Mouse (Mus musculus): ENCODE data around the gene Gm20388.
A peak's percentile ranks its signal among the peaks of the same experiment; 100 is the strongest.

Gm20388 gene

GRCm38 (mm10) chr8:123332262-123333090 lies 3421.8 kb downstream of the Gm20388 start, which contains the start of gene Spire2:
Spire2 (plus strand) TSS chr8:123332713.
- DNase-seq (ENCODE audit: low spot score in 2 of 2), result peak; percentile 78 to 89

DNA sequence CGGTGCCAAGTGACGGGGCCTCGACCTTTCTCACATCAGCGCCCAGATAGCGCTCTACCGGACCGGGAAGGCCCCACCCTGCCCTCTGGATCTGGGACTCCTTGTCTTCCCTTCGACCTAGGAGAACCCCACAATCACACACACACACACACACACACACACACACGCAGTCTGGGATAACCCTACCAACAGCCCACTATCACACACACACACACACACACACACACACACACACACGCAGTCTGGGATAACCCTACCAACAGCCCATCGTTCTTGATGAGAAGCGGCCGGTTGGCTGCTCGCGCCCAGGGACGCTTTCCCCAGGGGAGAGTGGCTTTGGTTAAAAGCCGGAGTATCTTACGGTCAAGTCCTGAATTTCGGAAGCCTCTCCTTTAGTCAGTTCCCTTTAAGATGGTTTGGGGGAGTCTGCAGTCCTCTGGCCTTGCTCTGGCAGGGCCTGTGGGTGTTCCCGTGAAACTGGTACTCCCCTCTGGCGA lies 3422.5 kb downstream of the Gm20388 start:
- DNase-seq (ENCODE audit: low spot score in 2 of 2), result no peak

DNA sequence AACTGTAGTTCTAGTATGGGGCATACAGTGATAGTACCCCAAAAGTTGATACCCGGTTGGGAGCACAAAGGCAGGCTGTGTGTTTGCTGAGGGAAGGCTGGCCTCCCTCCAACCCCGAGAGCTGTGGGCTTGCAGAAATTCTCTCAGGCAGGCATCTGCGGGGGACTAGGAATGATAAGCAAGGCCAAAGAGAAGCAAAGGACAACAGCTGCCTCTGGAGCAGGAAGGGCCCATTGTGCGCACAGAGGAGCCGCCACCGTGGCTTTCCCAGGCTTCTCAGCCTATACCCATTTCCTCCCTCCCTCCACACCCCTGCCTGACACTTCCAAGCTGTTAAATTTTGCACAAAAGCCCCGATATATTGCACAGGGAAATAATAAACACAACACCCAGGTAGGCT lies 3423.2 kb downstream of the Gm20388 start:
- DNase-seq (ENCODE audit: low spot score in 2 of 2), result no peak

DNA sequence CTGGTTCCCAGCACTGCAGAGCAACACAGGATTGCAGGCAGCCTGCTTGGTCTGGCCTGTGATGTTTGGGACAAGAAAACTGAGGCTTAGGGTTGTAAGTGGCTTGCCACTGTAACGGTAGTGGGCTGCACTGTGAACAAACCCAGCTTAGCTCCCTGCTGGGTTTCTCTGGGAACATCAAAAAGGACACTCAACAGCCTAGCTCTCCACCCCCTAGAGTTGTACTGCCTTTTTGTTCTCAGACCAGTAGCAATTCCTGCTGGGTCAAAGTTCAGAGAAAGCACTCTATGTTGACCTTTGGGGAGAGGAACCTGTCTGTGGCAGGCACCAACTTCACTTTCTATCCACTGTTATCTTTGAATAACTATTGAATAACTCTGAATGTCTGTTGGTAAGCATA lies 3423.8 kb downstream of the Gm20388 start:
- no peak for DNase-seq (ENCODE audit: low spot score in 2 of 2)

- DNase-seq (ENCODE audit: low spot score in 2 of 2), result no peak
Observed at GRCm38 (mm10) chr8:123337475-123337874, 3426.8 kb downstream of the Gm20388 start.

- no peak for DNase-seq (ENCODE audit: low spot score in 2 of 2)
Observed at GRCm38 (mm10) chr8:123340071-123340470, 3429.4 kb downstream of the Gm20388 start.

DNA sequence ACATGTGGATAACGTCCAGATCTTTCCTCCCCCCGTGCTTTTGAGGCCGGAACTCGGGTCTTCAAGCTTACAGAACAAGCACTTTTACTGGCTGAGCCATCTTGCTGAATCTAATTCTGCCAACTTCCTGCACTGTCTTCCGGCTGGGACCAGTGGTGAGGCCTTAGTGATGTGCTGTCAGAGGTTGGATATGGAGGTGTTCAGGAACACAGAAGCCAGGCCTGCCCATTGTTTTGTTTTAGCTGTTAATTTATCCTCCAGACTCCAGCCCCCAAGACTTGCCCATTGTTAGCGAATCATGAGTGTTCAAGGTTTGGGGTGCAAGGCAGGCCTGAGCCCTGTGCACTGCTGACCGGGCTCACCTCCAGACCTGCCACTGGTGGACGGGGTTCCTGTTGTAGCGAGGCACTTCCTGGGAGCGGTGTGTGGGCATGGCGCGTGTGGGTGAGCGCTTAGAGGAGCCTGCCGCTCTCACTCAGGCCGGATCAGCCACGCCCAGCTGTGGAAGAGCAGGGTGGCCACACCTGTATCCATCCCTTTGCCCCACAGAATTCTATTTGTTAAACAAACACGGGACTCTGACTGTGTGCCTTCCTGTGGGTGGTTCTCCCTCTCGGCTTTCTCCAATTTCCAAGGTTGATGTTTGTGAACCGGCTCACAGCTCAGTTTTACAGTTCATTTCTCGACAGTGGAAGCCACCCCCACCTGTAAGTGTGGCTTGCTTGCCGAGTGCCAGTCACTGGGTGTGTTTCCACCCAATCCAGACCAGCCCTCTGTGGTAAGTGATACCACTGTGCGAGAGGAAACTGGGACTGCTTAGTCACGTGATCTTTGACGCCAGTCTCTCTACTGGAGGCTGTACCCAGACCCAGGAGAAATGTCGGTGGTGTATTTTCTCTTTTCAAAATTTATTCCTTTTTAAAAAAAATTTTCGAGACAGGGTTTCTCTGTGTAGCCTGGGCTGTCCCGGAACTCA lies 3430.7 kb downstream of the Gm20388 start:
- DNase-seq (ENCODE audit: low spot score in 2 of 2), result no peak

DNA sequence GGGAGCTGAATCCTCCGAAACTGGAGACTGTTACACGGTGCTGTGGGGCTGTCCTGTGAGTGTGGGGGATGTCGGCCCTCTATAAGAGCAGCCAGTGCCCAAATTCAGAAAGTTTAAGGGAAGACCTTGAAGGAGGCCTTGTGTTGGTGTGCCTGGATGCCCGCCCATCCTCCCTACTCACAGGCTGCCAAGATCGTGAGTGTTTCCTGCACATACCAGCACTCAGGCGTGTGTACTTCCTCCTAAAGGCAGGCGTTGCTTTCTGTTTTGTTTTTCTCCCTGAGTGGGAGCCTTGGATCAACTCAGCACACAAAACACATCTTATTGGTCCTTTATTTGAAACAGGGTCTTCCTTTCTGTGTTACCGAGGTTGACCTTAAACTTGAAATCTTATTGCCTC lies 3431.6 kb downstream of the Gm20388 start:
- DNase-seq (ENCODE audit: low spot score in 2 of 2), result no peak

DNA sequence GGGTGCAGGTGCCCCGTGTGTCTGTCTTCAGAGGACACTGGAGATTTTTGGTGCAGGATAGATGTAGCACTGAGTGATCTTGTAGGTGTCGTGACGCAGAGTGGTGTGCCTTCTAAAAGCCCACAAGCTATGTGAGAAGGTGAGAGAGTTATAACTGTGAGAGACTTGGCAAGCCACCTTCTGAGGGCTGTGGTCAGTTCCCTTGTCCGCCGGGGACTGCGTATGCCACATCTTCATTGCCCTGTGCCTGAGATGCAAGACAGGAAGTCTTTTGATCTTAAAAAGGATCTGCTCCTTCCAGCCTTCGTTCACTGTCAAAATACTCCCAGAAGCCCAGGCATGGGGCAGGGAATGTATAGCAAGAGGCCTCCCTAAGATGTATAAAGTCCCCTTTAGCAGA lies 3432.3 kb downstream of the Gm20388 start:
- DNase-seq (ENCODE audit: low spot score in 2 of 2), result no peak

GRCm38 (mm10) chr8:123343422-123343821 lies 3432.8 kb downstream of the Gm20388 start:
- DNase-seq (ENCODE audit: low spot score in 2 of 2), result no peak

DNA sequence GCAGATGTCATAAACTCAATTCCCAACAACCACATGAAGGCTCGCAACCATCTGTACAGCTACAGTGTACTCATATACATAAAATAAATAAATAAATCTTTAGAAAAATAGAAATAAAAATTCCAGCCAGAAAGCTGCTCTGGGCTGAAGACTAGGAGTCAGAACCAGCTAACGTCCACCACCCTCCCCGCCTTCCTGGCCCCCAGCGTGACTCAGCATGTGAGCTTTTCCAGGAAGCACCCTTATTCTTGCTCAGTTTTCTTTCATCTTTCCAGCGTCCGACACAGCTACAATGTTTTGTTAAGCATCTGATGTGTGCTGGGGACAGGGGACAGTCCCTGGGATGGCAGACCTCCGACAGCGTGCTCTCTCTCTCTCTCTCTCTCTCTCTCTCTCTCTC lies 3434.5 kb downstream of the Gm20388 start:
- DNase-seq (ENCODE audit: low spot score in 2 of 2), result no peak

DNA sequence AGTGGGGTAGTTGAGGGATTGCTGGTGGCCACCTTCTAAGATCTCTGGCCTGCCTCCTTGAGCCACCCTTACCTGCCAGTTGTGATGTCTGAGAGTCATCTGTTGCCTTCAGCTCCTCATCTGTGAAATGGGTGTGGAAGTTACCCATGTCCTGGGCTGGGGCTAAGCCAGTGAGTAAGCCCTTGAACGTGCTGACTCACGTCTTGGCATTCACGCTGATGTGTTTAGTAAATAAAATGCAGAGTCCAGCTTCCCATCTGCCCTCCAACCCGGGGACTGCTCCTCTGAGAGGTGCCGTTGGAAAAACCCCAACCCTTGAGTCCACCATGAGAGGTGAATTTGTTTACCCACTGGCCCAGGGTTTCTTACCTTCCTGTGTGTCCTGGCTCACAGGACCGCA lies 3435.2 kb downstream of the Gm20388 start:
- DNase-seq (ENCODE audit: low spot score in 2 of 2), result no peak

DNA sequence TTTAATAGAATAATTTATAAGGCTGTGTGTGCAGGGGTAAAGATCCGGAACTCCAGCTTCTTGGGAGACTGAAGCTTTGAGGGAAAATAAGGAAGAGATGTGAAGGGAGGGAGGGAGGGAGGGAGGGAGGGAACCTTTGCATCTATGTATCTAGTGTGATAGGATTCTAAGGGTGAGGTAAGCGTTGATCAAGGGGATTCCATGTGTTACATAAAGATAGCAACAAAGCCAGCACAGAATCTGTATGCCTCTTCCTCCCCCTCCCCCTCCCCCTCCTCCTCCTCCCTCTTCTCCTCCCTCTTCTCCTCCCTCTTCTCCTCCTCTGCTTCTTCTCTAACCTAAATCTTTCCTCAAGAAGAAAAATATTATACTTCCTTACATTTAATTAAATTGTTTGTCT lies 3436.7 kb downstream of the Gm20388 start:
- DNase-seq (ENCODE audit: low spot score in 2 of 2), result no peak

GRCm38 (mm10) chr8:123348237-123348843 lies 3437.7 kb downstream of the Gm20388 start:
- peak in 1 of 2 experiments; percentile 39 for DNase-seq (ENCODE audit: low spot score in 2 of 2)

GRCm38 (mm10) chr8:123349073-123349472 lies 3438.4 kb downstream of the Gm20388 start:
- DNase-seq (ENCODE audit: low spot score in 2 of 2), result no peak

DNA sequence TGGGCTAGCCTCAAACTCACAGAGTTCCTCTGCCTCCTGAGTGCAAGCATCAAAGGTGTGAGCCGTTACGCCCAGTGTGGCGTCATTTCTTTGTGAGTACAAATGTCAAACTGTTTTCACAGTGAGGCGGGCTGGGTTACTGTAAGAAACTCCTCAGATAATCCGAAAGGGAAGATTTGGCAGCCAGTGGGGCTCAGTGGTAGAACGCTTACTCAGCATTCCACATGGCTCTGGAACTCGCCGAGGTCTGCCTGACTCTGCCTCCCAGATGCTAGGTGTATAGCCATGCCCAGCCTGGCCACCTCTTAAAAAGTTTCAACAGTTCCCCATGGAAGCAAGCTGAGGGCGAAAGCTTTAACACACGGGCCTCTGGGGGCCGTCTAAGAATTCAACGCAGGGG lies 3441.5 kb downstream of the Gm20388 start:
- no peak for DNase-seq (ENCODE audit: low spot score in 2 of 2)

GRCm38 (mm10) chr8:123352786-123353185 lies 3442.1 kb downstream of the Gm20388 start:
- DNase-seq (ENCODE audit: low spot score in 2 of 2), result no peak

DNA sequence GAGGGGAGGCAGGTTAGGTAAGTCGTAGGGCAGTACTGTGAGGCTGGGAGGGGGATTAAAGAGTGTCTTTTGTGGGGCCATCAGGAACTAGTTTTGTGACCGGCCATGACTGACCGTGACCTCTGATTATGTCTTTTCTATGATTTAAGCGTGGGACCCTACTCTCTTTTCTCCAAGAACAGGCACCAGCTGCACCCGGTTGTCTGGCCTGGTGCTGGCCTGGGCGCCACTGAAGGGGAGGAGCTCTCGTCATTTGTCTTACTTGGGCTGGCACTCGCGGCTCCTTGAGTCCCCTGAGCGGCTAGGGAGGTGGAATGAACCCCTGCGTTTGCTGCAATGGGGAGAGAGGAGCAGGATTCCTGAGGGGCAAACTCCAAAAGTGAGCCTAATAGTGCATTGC lies 3442.6 kb downstream of the Gm20388 start:
- DNase-seq (ENCODE audit: low spot score in 2 of 2), result no peak

- DNase-seq (ENCODE audit: low spot score in 2 of 2), result peak; percentile 69 to 88
Observed at GRCm38 (mm10) chr8:123361082-123361739, 3450.6 kb downstream of the Gm20388 start.

- peak; percentile 93 to 97 for DNase-seq (ENCODE audit: low spot score in 2 of 2)
Observed at GRCm38 (mm10) chr8:123373403-123374238, 3463.0 kb downstream of the Gm20388 start, which contains the start of gene Tcf25. Tcf25 (plus strand) TSS chr8:123373753.
